Mouse (Mus musculus): Measurements from ENCODE around the gene Atg2b. TPM values are rescaled to one million over a fixed set of nuclear protein-coding genes. Genes with fewer than 3 reads are reported as not detected.

Gene Atg2b
- polyA plus RNA-seq, 1 experiment from 2014 or later = 14.5 TPM

DNA sequence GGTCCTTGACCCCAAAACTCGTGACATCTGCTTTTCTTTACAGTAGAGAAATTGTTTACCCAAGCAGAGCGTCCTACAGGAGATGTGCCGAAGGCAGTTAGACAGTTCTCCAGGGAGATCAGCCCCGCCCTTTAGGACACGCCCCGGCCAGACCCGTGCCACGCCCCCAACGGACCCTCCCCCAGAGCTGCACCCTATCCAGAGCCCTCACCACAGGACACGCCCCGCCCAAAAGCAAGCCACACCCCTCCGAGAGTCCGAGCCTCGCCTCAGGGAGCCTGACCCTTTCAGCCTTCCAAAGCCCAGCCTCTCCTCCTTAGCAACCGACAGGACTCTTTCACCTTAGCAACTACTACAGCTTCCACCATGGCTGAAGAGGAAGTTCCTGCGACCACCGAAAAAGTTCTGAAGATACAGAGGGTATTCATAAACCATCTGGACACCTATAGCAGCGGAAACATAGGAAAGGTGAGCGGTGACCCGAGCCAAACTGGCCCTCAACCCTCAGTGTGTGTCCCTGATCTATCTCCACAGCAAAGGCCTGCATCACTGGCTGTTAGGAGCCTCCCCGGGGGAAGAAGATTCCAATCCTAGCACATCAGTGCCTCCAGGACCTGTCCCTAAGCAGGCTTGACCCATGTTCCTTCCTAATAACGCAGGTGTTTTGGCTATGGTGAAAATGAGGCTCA is 20.9 kb upstream of the Atg2b start, which contains the start of gene Ak7:
Ak7 (plus strand) TSS at position 178 of the 689 bp plus-strand sequence.
- 11% methylated on average over 22 of the region's 22 CpGs for WGBS
- H3K9me3 ChIP-seq = no peaks in the 10 kb centered on the region
- 0 out of 2 replicates have a peak within 1 kb of the TSS, but pooled peaks have one; percentile 2 for H3K4me2 ChIP-seq (replicated peaks)
- H3K4me3 ChIP-seq (replicated peaks) = no peak within 1 kb of the TSS
- peak; percentile 68 for ATAC-seq
- no peaks in the 10 kb centered on the region for H3K27me3 ChIP-seq
- peaks cover 8% of the 10 kb centered on the region; the same call in 1 of the 2 replicates for H3K4me1 ChIP-seq (replicated peaks)
- no peak within 1 kb of the TSS for H3K27ac ChIP-seq
- H3K9ac ChIP-seq (replicated peaks) = no peak within 1 kb of the TSS
- peaks cover 10% of the 10 kb centered on the region for H3K36me3 ChIP-seq

DNA sequence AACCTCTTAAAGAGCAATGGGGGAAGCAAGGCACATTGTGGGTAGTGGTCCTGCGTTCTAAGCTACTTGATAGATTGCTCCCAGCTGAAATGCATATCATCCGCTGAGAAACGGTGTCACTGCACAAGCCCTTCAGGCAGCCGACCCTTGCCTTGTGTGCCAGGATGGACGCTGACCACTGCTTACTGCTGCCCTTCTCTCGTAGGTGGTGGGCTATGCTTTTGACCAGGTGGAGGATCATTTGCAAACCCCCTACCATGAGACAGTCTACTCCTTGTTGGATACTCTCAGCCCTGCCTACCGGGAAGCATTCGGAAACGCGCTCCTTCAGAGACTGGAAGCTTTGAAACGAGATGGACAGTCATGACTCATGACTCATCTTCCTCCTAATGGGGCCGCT is 15.4 kb upstream of the Atg2b start:
- Histone ChIP-seq H3K4me3 (replicated peaks) (no peak overlapping the region), H3K4me1 (replicated peaks) (peaks cover 3% of the 10 kb centered on the region; the same call in 1 of the 2 replicates), H3K36me3 (peaks cover 37% of the 10 kb centered on the region), H3K27ac (no peak overlapping the region), H3K9me3 (no peaks in the 10 kb centered on the region), H3K4me2 (replicated peaks) (no peak overlapping the region), H3K27me3 (no peaks in the 10 kb centered on the region), H3K9ac (replicated peaks) (no peak overlapping the region)
- WGBS = 94% methylated on average over 12 of the region's 12 CpGs
- ATAC-seq = no peak

DNA sequence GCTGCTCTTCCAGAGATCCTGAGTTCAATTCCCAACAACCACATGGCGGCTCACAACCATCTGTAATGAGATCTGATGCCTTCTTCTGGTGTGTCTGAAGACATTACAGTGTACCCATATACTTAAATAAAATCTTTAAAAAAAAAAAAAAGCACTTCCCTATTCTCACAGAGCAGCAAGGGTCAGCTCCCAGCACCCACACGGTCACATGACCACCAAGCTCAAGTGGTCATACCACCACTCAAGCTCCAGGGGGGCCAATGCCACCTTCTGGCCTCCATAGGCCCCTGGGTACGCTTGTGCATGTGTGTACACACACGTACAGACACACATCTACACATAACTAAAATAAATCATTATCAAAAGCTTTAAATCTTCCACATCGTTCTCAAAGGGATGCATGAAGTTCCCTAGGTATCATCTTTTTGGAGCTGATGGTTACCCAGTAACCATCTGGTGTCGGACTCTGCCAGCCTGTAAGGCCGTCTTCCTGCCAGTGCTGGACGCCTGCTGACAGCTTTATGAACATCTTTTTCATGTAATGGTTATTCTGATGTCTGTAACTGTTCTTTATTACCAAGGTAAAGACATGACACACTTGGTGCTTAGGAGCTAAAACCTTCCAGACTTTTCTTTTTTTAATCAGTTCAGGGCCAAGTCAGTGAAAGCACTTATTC is 12.2 kb upstream of the Atg2b start:
- no peak overlapping the region for H3K4me3 ChIP-seq (replicated peaks)
- peaks cover 56% of the 10 kb centered on the region for H3K36me3 ChIP-seq
- no peak overlapping the region for H3K27ac ChIP-seq
- no peak for ATAC-seq
- 95% methylated on average over 8 of the region's 8 CpGs for WGBS
- no peaks in the 10 kb centered on the region for H3K4me1 ChIP-seq (replicated peaks)
- H3K27me3 ChIP-seq = no peaks in the 10 kb centered on the region
- no peak overlapping the region for H3K9ac ChIP-seq (replicated peaks)
- no peaks in the 10 kb centered on the region for H3K9me3 ChIP-seq
- H3K4me2 ChIP-seq (replicated peaks) = no peak overlapping the region

DNA sequence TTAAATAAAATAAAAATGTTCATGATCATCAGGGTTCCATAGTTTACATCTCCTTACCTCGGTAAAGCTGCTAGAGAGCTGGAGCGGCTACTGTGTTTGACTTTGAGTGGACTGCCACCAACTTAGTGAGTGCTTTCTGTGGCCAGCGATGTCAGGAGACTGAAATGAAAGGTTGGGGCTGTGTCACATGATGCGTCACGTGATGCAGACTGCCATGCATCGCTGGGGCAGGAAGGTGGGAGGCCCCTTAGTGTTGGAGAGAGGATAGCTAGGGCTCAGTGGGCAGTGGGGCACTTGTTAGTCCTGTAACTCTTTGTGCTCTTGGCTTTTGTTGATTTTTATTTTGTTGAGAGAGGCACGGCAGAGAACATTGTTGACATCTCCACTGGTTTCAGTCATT is 10.8 kb upstream of the Atg2b start:
- H3K4me1 ChIP-seq (replicated peaks) = no peaks in the 10 kb centered on the region
- no peaks in the 10 kb centered on the region for H3K9me3 ChIP-seq
- WGBS = 83% methylated on average over 7 of the region's 7 CpGs
- no peak overlapping the region for H3K9ac ChIP-seq (replicated peaks)
- H3K36me3 ChIP-seq = peaks cover 54% of the 10 kb centered on the region
- ATAC-seq = no peak
- H3K27me3 ChIP-seq = no peaks in the 10 kb centered on the region
- no peak overlapping the region for H3K4me2 ChIP-seq (replicated peaks)
- no peak overlapping the region for H3K4me3 ChIP-seq (replicated peaks)
- H3K27ac ChIP-seq = no peak overlapping the region

DNA sequence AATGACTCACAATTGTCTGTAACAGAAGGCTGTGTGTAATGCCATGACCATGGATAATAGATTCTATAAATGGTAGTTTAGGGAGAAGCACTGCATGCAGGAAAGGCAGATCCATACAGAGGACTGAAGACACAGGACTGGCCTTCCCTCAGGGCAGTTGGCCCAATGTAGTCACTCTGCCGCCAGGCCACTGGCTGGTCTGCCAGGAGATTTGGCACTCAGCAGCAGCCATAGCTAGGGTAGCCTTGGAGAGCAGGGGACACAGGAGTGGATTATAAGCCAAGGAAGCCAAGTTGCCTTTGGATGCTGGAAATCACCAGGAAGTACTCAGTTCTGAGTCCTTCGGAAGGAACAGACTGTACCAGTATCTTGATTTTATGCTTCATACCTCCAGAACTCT is 9.0 kb upstream of the Atg2b start:
- WGBS = 94% methylated on average over 2 of the region's 2 CpGs
- Histone ChIP-seq H3K27me3 (no peaks in the 10 kb centered on the region), H3K27ac (no peak overlapping the region), H3K9me3 (no peaks in the 10 kb centered on the region), H3K9ac (replicated peaks) (no peak overlapping the region), H3K36me3 (peaks cover 54% of the 10 kb centered on the region), H3K4me1 (replicated peaks) (no peaks in the 10 kb centered on the region), H3K4me2 (replicated peaks) (no peak overlapping the region), H3K4me3 (replicated peaks) (no peak overlapping the region)
- ATAC-seq = no peak

DNA sequence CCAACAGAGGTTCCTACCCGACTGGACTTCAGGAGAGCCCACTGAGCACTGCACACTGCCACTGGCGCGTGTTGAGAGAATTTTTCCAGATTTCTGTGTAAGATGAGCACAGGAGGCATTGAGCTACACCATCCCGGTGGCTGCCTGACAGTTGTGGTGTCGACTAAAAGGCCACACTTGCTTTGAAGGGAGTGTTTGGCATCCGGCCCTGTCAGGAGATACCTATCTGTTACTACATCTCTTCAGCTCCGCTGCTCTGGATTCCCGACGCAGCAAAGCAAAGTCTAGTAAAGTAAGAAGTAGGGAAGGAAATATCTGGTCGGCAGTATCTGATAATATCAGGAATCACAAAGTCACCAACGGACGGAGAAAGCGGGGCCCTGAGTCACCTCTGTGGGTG is 4.4 kb upstream of the Atg2b start:
- Histone ChIP-seq H3K27me3 (no peaks in the 10 kb centered on the region), H3K9me3 (no peaks in the 10 kb centered on the region), H3K4me1 (replicated peaks) (peaks cover 17% of the 10 kb centered on the region), H3K36me3 (peaks cover 47% of the 10 kb centered on the region), H3K27ac (no peak overlapping the region), H3K4me2 (replicated peaks) (no peak overlapping the region), H3K9ac (replicated peaks) (no peak overlapping the region), H3K4me3 (replicated peaks) (no peak overlapping the region)
- ATAC-seq = no peak
- 96% methylated on average over 13 of the region's 13 CpGs for whole genome bisulfite sequencing

DNA sequence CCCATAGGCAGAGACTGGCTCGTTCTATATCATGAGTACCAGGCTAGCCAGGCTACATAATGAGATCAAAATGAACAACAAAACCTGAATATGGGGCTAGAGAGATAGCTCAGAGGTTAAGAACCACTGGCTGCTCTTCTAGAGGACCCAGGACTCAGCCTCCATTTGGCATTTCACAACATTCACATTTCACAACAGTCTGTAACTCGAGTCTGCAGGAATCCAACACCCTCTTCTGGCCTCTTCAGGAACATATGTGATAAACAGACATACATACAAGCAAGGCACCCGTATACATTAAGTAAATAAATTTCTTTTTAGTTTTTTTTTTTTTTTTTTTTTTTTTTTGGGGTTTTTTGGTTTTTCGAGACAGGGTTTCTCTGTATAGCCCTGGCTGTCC is 3.5 kb upstream of the Atg2b start:
- H3K4me3 ChIP-seq (replicated peaks) = no peak overlapping the region
- peaks cover 25% of the 10 kb centered on the region for H3K4me1 ChIP-seq (replicated peaks)
- no peak overlapping the region for H3K4me2 ChIP-seq (replicated peaks)
- WGBS = 98% methylated on average over 4 of the region's 4 CpGs
- H3K36me3 ChIP-seq = peaks cover 39% of the 10 kb centered on the region
- H3K27me3 ChIP-seq = no peaks in the 10 kb centered on the region
- no peaks in the 10 kb centered on the region for H3K9me3 ChIP-seq
- H3K27ac ChIP-seq = no peak overlapping the region
- ATAC-seq = no peak
- no peak overlapping the region for H3K9ac ChIP-seq (replicated peaks)

DNA sequence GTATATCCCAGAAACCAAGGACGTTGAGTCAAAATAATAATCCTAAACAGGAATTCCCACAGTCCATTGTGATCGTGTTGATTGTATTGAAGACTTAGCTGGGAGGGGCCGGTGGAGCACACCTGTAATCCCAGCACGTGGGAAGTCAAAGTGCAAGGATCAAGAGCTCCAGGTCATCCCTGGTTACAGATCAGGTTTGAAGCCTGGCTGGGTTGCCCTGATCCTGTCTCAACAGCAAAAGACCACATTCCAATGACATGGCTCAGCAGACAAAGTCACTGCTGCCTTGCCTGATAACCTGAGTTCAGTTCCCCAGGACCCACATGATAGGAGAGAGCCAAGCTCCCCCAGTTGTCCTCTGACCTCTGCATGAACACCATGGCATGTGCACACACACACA is 2.4 kb upstream of the Atg2b start:
- Histone ChIP-seq H3K9ac (replicated peaks) (no peak overlapping the region), H3K9me3 (no peaks in the 10 kb centered on the region), H3K36me3 (peaks cover 30% of the 10 kb centered on the region), H3K4me3 (replicated peaks) (no peak overlapping the region), H3K27me3 (no peaks in the 10 kb centered on the region), H3K4me1 (replicated peaks) (peaks cover 36% of the 10 kb centered on the region), H3K4me2 (replicated peaks) (0 out of 2 replicates have a peak overlapping the region, but pooled peaks have one; percentile 93), H3K27ac (no peak overlapping the region)
- 90% methylated on average over 4 of the region's 4 CpGs for whole genome bisulfite sequencing
- ATAC-seq = no peak

DNA sequence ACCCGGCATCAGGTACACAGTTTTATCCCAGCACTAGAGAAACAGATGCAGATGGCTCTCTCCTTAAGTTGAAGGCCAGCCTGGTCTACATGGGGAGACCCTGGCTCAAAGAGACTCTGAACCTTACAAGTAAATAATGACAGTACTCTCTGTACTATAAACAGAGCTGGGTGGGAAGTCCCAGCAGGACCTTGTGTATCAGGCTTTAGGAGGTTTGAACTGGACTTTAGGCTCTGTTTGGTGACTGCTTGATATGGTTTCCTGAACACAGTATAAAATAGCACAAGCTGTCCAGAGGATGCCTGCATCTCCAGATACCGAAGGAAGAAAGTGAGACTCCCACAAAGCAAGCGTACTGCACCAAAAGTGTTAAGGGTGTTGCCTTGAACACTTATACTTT is 1.8 kb upstream of the Atg2b start:
- Histone ChIP-seq H3K27me3 (no peaks in the 10 kb centered on the region), H3K36me3 (peaks cover 24% of the 10 kb centered on the region), H3K27ac (no peak overlapping the region), H3K4me1 (replicated peaks) (peaks cover 40% of the 10 kb centered on the region), H3K4me3 (replicated peaks) (peak overlapping the region; percentile 84), H3K4me2 (replicated peaks) (peak overlapping the region; percentile 93), H3K9ac (replicated peaks) (peak overlapping the region; percentile 87), H3K9me3 (no peaks in the 10 kb centered on the region)
- 95% methylated on average over 3 of the region's 3 CpGs for WGBS
- ATAC-seq = no peak

DNA sequence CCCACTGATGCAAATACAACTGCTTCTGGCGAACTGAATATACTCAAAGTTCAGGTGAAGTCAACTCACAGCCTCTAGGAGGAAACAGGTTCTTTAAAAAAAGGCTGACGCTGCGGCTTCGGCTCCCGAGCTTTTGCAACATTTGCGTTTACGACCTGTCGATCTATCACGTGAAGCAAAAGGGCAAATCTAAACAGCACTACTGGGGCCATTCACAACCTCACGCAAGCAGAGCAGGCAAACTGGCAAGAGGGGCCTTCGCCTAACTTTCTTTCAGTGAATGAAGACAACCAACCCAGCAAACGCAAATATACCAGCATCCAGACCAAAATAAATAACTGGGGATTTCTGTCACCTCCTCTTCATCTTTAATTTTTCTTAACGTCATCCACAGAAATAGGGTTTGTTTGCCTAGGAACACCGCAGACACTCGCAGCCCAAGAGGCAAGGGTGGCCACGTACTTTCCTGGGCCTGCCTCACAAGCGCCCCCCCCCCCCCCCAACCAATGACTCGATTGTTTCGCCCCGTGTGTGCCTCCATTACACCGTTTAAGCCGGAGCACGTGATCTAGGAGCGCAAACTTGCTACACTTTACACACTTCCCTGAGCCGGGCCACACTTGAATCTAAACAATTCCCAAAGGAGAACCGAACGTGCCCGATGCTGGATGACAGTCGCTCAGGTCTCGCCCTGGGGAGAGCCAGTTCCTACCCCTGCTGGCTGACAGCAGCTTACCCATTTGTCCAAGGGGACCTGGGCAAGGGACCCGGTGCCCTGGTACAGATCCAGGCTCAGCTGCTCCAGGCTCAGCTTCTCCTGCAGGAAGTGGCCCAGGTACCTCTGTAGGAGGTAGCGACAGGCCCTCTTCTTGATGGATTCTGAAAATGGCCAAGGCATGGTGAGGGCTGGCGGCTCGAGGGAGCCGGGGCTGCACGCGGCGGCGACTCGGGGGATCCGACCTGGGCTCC is 794 bp downstream of the Atg2b start, which contains the start of gene Gskip:
Gskip (plus strand) TSS at position 897 of the 969 bp plus-strand sequence.
- Histone ChIP-seq H3K9ac (replicated peaks) (peak within 1 kb of the TSS; percentile 87), H3K9me3 (no peaks in the 10 kb centered on the region), H3K36me3 (peaks cover 5% of the 10 kb centered on the region), H3K27ac (peak within 1 kb of the TSS; percentile 96), H3K27me3 (no peaks in the 10 kb centered on the region), H3K4me3 (replicated peaks) (peak within 1 kb of the TSS; percentile 84), H3K4me2 (replicated peaks) (peak within 1 kb of the TSS; percentile 93), H3K4me1 (replicated peaks) (peaks cover 40% of the 10 kb centered on the region)
- 1% methylated on average over 41 of the region's 41 CpGs for WGBS
- ATAC-seq = peak; percentile 57

DNA sequence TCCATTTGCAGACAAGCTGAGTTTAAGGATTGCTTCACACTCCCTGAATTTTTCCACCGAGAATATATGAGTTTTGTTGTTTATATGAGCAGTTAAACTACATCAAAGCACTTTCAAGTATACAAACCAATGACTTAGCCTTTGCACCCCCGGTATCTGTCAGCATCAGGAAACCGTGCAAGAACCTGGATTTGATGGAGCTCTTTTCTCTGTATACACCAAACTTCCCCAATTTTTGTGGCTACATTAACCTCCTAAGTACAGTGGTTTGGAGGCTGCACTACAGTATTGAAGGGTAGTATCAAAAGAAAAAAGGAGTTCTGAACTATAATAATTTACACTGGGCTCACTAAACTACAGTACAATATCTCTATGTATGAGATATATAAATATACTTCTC is 6.2 kb downstream of the Atg2b start:
- H3K9ac ChIP-seq (replicated peaks) = no peak overlapping the region
- no peak for ATAC-seq
- H3K4me3 ChIP-seq (replicated peaks) = no peak overlapping the region
- no peaks in the 10 kb centered on the region for H3K27me3 ChIP-seq
- H3K27ac ChIP-seq = no peak overlapping the region
- 97% methylated on average over 3 of the region's 3 CpGs for WGBS
- peaks cover 20% of the 10 kb centered on the region for H3K4me1 ChIP-seq (replicated peaks)
- H3K4me2 ChIP-seq (replicated peaks) = no peak overlapping the region
- no peaks in the 10 kb centered on the region for H3K9me3 ChIP-seq
- peaks cover 16% of the 10 kb centered on the region for H3K36me3 ChIP-seq

DNA sequence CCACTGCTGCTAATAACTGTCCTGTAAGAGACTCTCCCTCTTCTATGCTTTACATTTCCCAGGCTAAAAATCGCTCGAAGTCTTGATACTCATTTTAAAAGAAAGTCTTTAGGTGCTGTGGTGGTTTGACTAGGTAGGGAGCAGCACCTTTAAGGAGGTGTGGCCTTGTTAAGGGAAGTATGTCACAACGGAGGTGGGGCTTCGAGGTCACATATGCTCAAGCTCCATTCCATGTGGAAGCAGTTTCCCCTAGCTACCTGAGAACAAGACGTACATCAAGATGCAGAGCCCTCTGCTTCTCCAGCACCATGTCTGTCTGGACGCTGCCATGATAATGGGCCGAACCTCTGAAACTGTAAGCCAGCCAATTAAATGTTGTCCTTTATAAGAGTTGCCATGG is 6.8 kb downstream of the Atg2b start:
- WGBS = 93% methylated on average over 7 of the region's 7 CpGs
- Histone ChIP-seq H3K36me3 (peaks cover 21% of the 10 kb centered on the region), H3K27me3 (no peaks in the 10 kb centered on the region), H3K9ac (replicated peaks) (no peak overlapping the region), H3K4me3 (replicated peaks) (no peak overlapping the region), H3K4me1 (replicated peaks) (peaks cover 15% of the 10 kb centered on the region), H3K4me2 (replicated peaks) (no peak overlapping the region), H3K27ac (no peak overlapping the region), H3K9me3 (no peaks in the 10 kb centered on the region)
- ATAC-seq = no peak
